Mouse (Mus musculus) cerebellum, postnatal 36 days (tissue): ENCODE results near the gene Vcam1.

Experiments
- DNase-seq, 2 experiments: peaks; one replicate each; pipeline ENCODE4 v3.0.0; 2021 to 2022; ENCODE audit warnings: mixed read lengths in 2 of 2

Vcam1 gene

GRCm38 (mm10) chr3:116080166-116080788, 49.2 kb downstream of the Vcam1 start:
- DNase-seq = no peak

GRCm38 (mm10) chr3:116078490-116078889, 51.0 kb downstream of the Vcam1 start:
- no peak for DNase-seq

DNA sequence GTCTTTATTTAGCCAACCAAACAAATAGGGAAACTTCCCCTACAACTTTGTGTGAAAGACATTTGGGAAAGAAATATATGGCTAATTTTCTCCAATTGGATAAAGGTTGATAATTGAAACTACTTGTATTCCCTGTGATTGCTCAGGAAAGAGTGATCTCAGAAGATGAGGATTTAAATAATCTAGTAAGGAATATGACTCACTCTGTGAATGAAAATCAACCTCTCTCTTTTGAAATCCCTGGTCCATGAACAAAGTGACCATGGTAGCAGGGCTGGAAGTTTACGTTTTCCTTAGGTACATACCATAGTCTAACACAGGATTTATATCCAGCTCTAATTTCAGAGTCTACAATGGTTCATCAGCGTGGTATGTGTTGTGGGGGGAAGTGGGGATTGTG, 52.7 kb downstream of the Vcam1 start:
- no peak for DNase-seq

GRCm38 (mm10) chr3:116072584-116072983, 56.9 kb downstream of the Vcam1 start:
- no peak for DNase-seq

DNA sequence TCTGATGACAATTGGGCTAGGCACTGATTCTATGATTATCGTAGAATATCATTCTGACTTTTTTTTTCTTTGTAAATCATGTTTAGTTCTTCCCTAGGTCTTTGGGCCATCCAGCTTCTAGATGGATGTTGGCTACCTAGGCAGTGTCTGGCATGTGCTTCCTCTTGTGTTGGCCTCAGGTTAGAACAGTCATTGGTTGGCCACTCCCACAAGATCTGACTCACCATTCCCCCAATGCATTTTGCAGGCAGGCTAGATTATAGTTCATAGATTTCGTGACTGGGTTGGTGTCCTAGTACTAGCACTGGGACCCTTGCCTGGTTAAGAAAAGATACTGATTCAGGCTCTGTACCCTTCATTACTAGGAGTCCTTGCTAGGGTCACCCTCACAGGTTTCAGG, 67.3 kb downstream of the Vcam1 start:
- DNase-seq = no peak

GRCm38 (mm10) chr3:116060320-116060719, 69.2 kb downstream of the Vcam1 start:
- no peak for DNase-seq
